Comparison of ENCODE assay signal across 7 mouse cellular contexts in genomic region chr11:51999611-52000289, GRCm38 (mm10). TPM values are rescaled to one million over a fixed set of nuclear protein-coding genes. Genes with fewer than 3 reads are reported as not detected.
DNase-seq lines count a peak whose midpoint lies in the region; ATAC-seq lines count a peak whose summit lies in the region.

No protein-coding gene starts in this region.

- H3K9me3 ChIP-seq in hindbrain, embryonic 13.5 days, result no peaks in the 10 kb centered on the region

- DNase-seq in adrenal gland, adult (ENCODE audit: inconsistent age in 2 of 2, low spot score in 1 of 2), result peak; percentile 74 to 92
- peak; percentile 74 to 76 for DNase-seq in cerebellum, postnatal 14 days
- DNase-seq in frontal cortex, postnatal 36 days (ENCODE audit: low spot score in 2 of 2), result peak; percentile 43 to 47
- peak; percentile 61 for DNase-seq in left cerebral cortex, postnatal 4 days
- DNase-seq in mesoderm, embryonic 11.5 days (ENCODE audit: low read depth, low spot score), result peak; percentile 71
- peak; percentile 55 to 69 for DNase-seq in spleen, postnatal 10 days (ENCODE audit: low spot score in 2 of 2)

- intact Hi-C loops in left cerebral cortex, postnatal 4 days (cut with DNase I), result no loop called here

- H3K4me3 ChIP-seq in hindbrain, embryonic 13.5 days, result peak overlapping the region; percentile 99

- no peaks in the 10 kb centered on the region for H3K27me3 ChIP-seq in hindbrain, embryonic 13.5 days

- peaks cover 31% of the 10 kb centered on the region for H3K36me3 ChIP-seq in hindbrain, embryonic 13.5 days

- peak overlapping the region; percentile 98 for H3K9ac ChIP-seq in hindbrain, embryonic 13.5 days

- H3K4me1 ChIP-seq in hindbrain, embryonic 13.5 days (replicated peaks), result peaks cover 46% of the 10 kb centered on the region

- peak; percentile 47 for ATAC-seq in hindbrain, embryonic 13.5 days (ENCODE audit: low FRiP score)

- peak overlapping the region; percentile 98 for H3K27ac ChIP-seq in hindbrain, embryonic 13.5 days

- under 1% methylated on average over 29 of the region's 29 CpGs for WGBS in hindbrain, embryonic 13.5 days

- peak overlapping the region; percentile 91 for H3K4me2 ChIP-seq in hindbrain, embryonic 13.5 days

RNA-seq across cellular contexts. Expression of gene Ube2b, which starts 0.8 kb away (rescaled TPM):
- 256 and 270 TPM in 2 replicates for polyA plus RNA-seq in hindbrain, embryonic 13.5 days (2015; fragmentation: Nextera tagmentation; extraction: Ambion mirVana)
- 100 to 1,000 TPM; 122 to 133 TPM for total RNA-seq in left cerebral cortex, postnatal 4 days (2021)

RNA-seq across cellular contexts. Expression of gene Cdkl3, which starts 4.3 kb away (rescaled TPM):
- 25.1 and 29.1 TPM in 2 replicates for polyA plus RNA-seq in hindbrain, embryonic 13.5 days (2015; fragmentation: Nextera tagmentation; extraction: Ambion mirVana)
- 10 to 100 TPM; 32.4 to 32.6 TPM for total RNA-seq in left cerebral cortex, postnatal 4 days (2021)

RNA-seq across cellular contexts. Expression of gene Cdkn2aipnl, which starts 32.3 kb away (rescaled TPM):
- polyA plus RNA-seq in hindbrain, embryonic 13.5 days (2015; fragmentation: Nextera tagmentation; extraction: Ambion mirVana), result 113 TPM in 2 replicates
- total RNA-seq in left cerebral cortex, postnatal 4 days (2021), result 10 to 100 TPM; 52.8 to 53.3 TPM

Comparison
In these comparisons a context has a peak if more than half of its experiments do, and no peak if none do; other contexts are left out.
1. Peak in every context shown above with its lines: DNase-seq, ATAC-seq, H3K4me3 ChIP-seq and H3K27ac ChIP-seq.